Mouse (Mus musculus) B cell, adult (primary cell): ENCODE data around the gene Ugt1a5. TPM values are rescaled to one million over a fixed set of nuclear protein-coding genes. Genes with fewer than 3 reads are reported as not detected.

Experiments used
- total RNA-seq: library from RNA; stranded (reverse); gene quantifications from 4 replicates; pipeline ENCODE4 v1.2.4, GENCODE M21; 2023; ENCODE audit not compliant: inconsistent age

Gene Ugt1a5
- not detected in 4 replicates for total RNA-seq

GRCm38 (mm10) chr1:88165711-88166110 is at the start of gene Ugt1a5:
Gene Ugt1a5 (plus strand): TSS chr1:88166012.

GRCm38 (mm10) chr1:88134457-88135011 is 31.3 kb upstream of the Ugt1a5 start, which contains the start of gene Ugt1a6a:
Gene Ugt1a6a (plus strand): TSS chr1:88134809.

GRCm38 (mm10) chr1:88200456-88200855 is 34.6 kb downstream of the Ugt1a5 start, which contains the start of gene Ugt1a2:
Gene Ugt1a2 (plus strand): TSS chr1:88200601.

GRCm38 (mm10) chr1:88205294-88205922 is 39.6 kb downstream of the Ugt1a5 start, which contains the start of gene Dnajb3:
Gene Dnajb3 (minus strand): TSS chr1:88205782.

GRCm38 (mm10) chr1:88211812-88212211 is 46.0 kb downstream of the Ugt1a5 start, which contains the start of gene Ugt1a1:
Gene Ugt1a1 (plus strand): TSS chr1:88211959.

GRCm38 (mm10) chr1:88226670-88227379 is 61.0 kb downstream of the Ugt1a5 start, which contains the start of gene Mroh2a:
Gene Mroh2a (plus strand): TSS chr1:88226986.

Other genes with a start within 250 kb of the Ugt1a5 start
- 16.8 to 20.3 TPM (median 20.2 TPM) in 4 replicates for gene Usp40, start 157.5 kb upstream of the Ugt1a5 start, total RNA-seq
- gene Ugt1a10, start 110.6 kb upstream of the Ugt1a5 start, total RNA-seq, result not detected in 4 replicates
- gene Ugt1a9, start 95.2 kb upstream of the Ugt1a5 start, total RNA-seq, result not detected in 4 replicates
- gene Ugt1a8, start 78.2 kb upstream of the Ugt1a5 start, total RNA-seq, result not detected in 4 replicates
- gene Ugt1a7c, start 71.0 kb upstream of the Ugt1a5 start, total RNA-seq, result 0.27 to 0.39 TPM in 2 of 4 replicates, not detected in the others
- 0.26 TPM in 1 of 4 replicates, not detected in the others for gene Ugt1a6b, start 62.8 kb upstream of the Ugt1a5 start, total RNA-seq
- gene Ugt1a6a, start 31.2 kb upstream of the Ugt1a5 start, total RNA-seq, result not detected in 4 replicates
- gene Ugt1a2, start 34.6 kb downstream of the Ugt1a5 start, total RNA-seq, result not detected in 4 replicates
- gene Dnajb3, start 39.8 kb downstream of the Ugt1a5 start, total RNA-seq, result 0.51 to 0.67 TPM (median 0.54 TPM) in 3 of 4 replicates, not detected in the other
- gene Ugt1a1, start 45.9 kb downstream of the Ugt1a5 start, total RNA-seq, result not detected in 4 replicates
- gene Mroh2a, start 61.0 kb downstream of the Ugt1a5 start, total RNA-seq, result 0.06 to 0.27 TPM (median 0.06 TPM) in 3 of 4 replicates, not detected in the other
- 74.5 to 81.5 TPM (median 77.4 TPM) in 4 replicates for gene Hjurp, start 111.6 kb downstream of the Ugt1a5 start, total RNA-seq
- not detected in 4 replicates for gene Trpm8, start 111.6 kb downstream of the Ugt1a5 start, total RNA-seq
- not detected in 4 replicates for gene Spp2, start 240.9 kb downstream of the Ugt1a5 start, total RNA-seq